Mouse (Mus musculus) CD4-positive, CD25-positive, alpha-beta regulatory T cell, adult 2 months (primary cell): ENCODE measurements around the gene Tbata.
A peak's percentile ranks its signal among the peaks of the same experiment; 100 is the strongest.

Experiments used
- DNase-seq: peaks from one replicate; pipeline ENCODE4 v3.0.0-alpha.2; 2012; ENCODE audit warnings: low read depth, low spot score

Tbata gene

DNA sequence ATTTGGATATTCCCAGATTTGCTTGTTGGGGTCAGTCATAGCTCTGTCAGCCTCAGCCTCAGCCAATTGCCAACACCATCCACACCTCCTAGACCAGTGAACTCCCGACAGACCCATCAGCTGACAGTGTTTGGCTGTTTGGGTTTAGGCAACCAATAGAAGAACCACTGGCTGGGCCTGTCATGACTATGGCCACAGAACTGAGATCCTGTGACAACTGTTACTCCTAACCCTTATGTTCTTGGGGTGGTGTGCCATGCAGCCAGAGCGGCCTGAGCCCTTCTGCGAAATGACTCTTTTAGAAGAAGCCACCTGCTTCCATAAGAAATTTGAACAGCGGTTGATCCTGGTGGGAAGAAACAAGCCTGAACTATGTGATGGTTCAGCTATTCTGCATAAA, 39.4 kb downstream of the Tbata start:
- no peak for DNase-seq

DNA sequence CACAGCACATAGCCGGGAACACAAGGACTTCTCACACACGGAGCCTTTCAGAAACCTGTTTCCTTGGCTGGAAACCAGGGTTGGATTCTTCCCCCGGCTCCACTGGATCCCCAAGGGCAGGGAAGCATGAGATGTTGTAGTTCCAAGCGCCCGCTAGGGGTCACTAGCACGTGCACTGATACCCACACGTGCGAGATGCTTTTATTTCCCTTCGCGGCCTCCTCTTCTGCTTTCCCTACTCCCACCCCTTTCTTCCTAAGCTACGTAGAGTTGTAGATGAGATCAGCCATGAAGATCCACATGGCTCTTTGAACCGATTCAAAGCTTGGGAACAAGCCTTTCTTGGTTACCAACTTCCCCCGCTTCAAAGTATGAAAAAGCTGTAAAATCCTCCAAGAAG, 40.0 kb downstream of the Tbata start:
- peak; percentile 73 for DNase-seq

DNA sequence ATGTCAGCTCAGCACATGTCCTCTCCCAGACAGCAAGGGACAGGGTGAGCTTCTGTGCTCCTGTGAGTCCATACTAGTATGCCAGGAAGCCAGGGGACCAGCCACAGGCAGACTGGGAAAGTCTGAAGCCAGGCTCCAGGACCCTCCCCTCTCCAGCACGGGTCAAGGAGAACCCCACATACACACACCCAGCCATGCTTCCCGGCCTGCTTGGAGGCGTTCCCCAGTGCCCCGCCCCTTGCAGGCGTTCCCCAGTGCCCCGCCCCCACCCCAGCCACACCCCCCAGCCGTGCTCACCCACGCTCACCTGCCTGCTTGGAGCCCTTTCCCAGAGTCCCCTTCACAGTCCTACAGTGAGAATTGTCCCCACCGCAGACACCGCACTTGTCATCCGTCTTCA, 41.1 kb downstream of the Tbata start:
- DNase-seq, result no peak

DNA sequence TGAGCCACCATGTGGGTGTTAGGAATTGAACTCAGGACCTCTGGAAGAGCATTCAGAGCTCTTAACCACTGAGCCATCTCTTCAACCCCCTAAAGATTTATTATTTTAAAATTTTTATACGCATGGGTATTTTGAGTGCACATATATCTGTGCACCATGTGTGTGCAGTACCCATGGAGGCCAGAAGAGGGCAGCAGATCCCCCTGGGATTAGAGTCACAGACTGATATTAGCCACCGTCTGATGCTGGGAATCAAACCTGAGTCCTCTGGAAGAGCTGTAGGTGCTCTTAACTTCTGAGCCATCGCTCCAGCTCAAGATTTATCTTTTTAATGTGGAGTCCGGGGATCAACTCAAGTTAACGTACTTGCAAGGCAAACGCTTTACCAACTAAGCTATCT, 43.9 kb downstream of the Tbata start:
- DNase-seq, result no peak

- DNase-seq, result no peak
These were observed 44.4 kb downstream of the Tbata start for GRCm38 (mm10) chr10:61216163-61216562.

- no peak for DNase-seq
These were observed 47.6 kb downstream of the Tbata start for GRCm38 (mm10) chr10:61219318-61219717.

- no peak for DNase-seq
These were observed 53.9 kb downstream of the Tbata start for GRCm38 (mm10) chr10:61225694-61226093.

DNA sequence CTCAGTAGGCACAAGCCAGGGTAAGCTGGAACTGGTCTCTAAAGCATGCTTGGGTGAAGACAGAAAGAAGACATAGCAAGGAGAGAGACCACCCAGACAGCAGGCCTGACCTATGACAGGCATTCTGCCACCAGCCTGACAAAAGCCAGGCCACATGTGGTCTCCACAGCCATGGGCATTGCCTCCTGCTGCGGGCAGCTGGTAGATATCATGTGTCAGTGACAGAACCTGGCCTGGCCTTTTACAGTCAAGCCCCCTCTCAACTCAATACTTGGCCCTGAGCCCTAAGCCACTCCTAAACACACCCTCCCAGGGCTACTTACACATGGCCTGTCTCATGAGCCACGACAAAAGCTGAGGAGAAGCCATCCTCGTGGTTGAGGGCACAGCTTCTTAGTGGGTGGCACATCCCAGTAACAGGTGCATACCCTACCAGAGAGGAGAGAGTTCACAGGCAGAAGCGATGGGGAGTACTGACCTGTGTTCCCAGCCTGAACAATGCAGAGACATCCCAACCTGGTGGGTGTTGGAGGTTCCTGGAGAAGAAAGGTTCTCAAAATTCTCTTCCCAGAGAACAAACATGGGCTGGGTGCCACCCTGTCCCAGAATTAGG, 55.1 kb downstream of the Tbata start:
- DNase-seq, result no peak

DNA sequence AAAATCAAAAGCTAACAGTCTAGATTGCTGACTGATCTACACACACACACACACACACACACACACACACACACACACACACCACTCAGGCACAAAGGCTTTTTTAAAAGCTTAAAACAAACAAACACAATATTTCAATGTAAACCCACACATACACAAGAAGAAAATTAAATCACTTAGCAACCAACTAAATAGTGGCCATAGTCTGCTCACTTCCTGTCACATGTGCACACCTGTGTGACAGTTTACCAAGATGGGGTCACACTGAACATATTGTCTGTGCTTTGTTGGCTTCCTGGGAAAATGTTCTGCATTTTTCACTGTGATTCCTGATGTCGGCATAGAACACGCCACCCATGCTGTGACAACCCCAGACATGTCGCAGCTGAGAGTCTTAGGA, 60.0 kb downstream of the Tbata start:
- peak; percentile 44 for DNase-seq

DNA sequence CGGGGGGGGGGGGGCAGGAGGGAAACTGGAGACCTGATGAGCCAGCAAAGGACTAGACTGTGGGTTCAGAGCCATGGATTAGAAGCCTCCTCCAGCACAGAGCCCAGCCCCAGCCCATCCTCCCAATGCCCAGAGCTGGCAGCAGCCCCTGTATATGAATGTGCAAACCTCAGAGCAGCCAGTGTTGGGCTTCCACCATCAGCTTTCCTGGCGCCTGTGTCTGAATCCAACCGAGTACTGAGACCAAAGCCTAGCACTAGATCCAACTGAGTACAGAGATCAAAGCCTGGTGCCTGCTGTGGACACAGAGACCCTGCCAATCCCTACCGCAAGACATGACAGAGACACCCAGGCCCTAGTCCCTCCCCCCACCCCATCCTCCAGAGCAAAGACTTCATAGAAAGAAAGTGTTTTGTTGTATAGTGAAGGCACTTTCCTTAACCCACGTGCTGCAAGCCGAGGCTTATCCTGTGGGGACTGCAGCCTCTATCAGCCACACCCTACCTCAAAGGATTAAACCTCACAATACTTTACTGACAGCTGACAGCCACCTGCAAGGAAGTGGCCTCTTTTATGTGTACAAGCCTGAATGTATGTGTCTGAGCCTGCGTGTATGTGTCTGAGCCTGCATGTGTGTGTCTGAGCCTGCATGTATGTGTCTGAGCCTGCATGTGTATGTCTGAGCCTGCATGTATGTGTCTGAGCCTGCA, 61.3 kb downstream of the Tbata start:
- peak; percentile 69 for DNase-seq

GRCm38 (mm10) chr10:61234319-61234718, 62.6 kb downstream of the Tbata start:
- DNase-seq, result no peak

DNA sequence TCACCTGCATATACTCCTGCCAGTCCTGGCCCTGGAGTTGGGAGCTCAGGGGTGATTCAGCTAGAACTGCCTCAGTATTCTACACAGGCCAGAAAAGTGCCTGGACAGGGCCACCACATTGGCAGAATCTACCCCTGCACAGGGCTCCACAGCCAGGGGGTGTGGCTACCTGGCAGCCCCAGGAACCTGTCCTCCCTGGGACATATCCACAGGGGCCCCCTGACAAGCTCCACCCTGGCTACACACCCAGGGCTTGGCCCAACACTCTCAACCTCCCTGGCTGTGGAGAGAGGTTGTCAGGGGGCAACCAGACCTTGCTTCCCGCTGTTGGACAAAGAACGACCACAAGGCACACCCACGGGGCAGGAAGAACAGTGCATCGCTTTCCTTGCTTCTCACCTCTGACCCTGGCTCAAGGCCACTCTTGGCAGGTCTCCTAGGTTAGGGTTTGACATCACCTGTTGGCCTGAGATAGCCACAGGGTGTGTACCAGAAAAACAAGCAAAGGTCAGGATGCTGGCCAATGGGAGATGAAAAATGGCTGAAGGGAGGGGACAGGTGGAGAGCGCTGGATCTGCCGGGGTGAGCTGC, 64.0 kb downstream of the Tbata start:
- no peak for DNase-seq

DNA sequence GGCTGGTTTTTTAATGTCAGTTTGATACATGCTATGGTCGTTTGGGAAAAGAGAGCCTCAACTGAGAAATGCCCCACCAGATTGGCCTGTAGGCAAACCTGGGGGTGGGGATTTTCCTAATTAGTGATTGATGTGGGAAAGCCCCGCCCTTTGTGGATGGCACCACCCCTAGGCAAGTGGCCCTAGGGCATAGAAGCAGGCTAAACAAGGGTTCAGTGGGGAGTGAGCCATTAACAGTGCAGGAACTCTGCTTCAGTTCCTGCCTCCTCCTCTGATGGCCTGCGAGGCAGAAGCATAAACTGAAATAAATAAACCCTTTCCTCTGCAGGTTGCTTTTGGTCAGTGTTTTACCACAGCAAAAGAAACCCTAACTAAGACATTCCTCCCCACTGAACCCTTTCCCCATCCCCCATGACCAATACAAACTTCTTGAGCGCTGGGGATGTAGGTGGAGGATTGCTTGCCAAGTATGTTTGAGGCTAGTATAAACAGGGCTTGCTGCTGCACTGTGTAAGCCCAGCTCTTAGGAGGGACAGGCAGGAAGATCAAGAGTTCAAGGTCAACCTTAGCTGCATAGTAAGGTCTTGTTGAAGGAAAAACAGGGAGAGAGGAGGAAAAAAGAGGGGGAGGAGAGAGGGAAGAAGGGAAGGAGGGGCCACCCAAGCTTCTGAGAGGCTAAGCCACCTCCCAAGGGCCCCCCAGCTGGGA, 65.1 kb downstream of the Tbata start:
- DNase-seq, result no peak

DNA sequence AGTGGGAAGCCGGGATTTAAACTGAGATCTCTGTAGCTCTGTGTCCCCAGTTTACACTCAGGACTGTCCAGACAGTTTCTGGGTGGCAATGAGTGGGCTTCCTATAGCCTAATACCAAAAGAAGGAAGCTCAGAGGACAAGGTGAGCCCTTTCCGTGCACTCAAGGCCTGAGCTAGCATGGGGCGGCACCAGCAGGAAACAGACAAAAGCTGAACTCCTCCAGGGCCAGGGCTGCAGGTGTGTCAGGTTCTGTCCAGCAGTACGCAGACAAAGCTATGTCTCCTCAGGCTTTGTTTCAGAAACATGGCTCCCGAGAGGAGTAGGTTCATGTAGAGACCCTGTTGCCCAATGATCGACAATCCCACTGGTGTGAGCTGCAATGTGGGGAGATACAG, 65.6 kb downstream of the Tbata start:
- no peak for DNase-seq
